10 mouse cellular contexts compared by ENCODE assay signal in genomic region chr16:11109198-11109740, GRCm38 (mm10). TPM values are rescaled to one million over a fixed set of nuclear protein-coding genes. Genes with fewer than 3 reads are reported as not detected.
DNase-seq lines count a peak whose midpoint lies in the region; ATAC-seq and TF ChIP-seq lines count a peak whose summit lies in the region.
"Had no signal": no experiment of that assay in that cellular context is flagged by ENCODE, and none has a peak within 500 bp of the region (broad histone marks: within the 10 kb centered on the region; RNA-seq: fewer than 3 reads in every experiment).

No protein-coding gene starts in this region.

- WGBS in heart, adult 2 months, result 66% methylated on average over 4 of the region's 4 CpGs
- 78% methylated on average over 4 of the region's 4 CpGs for WGBS in midbrain, embryonic 11.5 days
- WGBS in midbrain, embryonic 10.5 days, result 80% methylated on average over 4 of the region's 4 CpGs

- H3K4me2 ChIP-seq in midbrain, embryonic 11.5 days, result no peak overlapping the region
- H3K4me2 ChIP-seq: stomach, embryonic 15.5 days had no signal

- H3K9ac ChIP-seq in heart, adult 2 months (ENCODE audit: low read depth, low read length), result no peak overlapping the region
- no peak overlapping the region for H3K9ac ChIP-seq in midbrain, embryonic 11.5 days (ENCODE audit: low read length)
- H3K9ac ChIP-seq: stomach, embryonic 15.5 days had no signal

- ATAC-seq in midbrain, embryonic 11.5 days (ENCODE audit: low FRiP score), result no peak
- ATAC-seq in Patski, result no peak
- ATAC-seq in monocyte, adult 5-6 weeks (replicated peaks; ENCODE audit: insufficient number of reproducible peaks, low FRiP score, low TSS enrichment, poor library complexity, severe bottlenecking), result no peak

- H3K4me1 ChIP-seq in heart, adult 2 months (ENCODE audit: control insufficient read depth, insufficient read depth, low read length), result peaks cover 1% of the 10 kb centered on the region; the same call in 1 of the 2 replicates
- H3K4me1 ChIP-seq in midbrain, embryonic 11.5 days (ENCODE audit: control insufficient read depth, insufficient read depth, low read length), result no peaks in the 10 kb centered on the region
- H3K4me1 ChIP-seq in midbrain, embryonic 10.5 days, result no peaks in the 10 kb centered on the region
- H3K4me1 ChIP-seq: stomach, embryonic 15.5 days had no signal

- no peak for DNase-seq in heart, adult 2 months
- no peak for DNase-seq in heart, postnatal 4 days
- DNase-seq in midbrain, embryonic 11.5 days (ENCODE audit: low spot score, missing footprints), result peak; percentile 91
- DNase-seq in midbrain, embryonic 10.5 days (ENCODE audit: low spot score), result no peak
- DNase-seq in Patski (ENCODE audit: low read depth, low spot score), result no peak
- peak; percentile 65 for DNase-seq in naive thymus-derived CD4-positive, alpha-beta T cell, adult 2 months (ENCODE audit: low read depth)
- DNase-seq in heart, postnatal 36 days, result no peak
- DNase-seq: layer of hippocampus, postnatal 36 days had no signal

- in situ Hi-C loops in Patski (cut with MboI; ENCODE audit: low pct_unique_long_range_greater_than_20kb), result no loop called here

- no peak for TF ChIP-seq EP300 in heart, adult 2 months (IDR thresholded peaks at IDR 0.05; ENCODE audit: insufficient read depth, low read depth, low read length)

- peaks cover 2% of the 10 kb centered on the region; the same call in 1 of the 2 replicates for H3K79me2 ChIP-seq in heart, adult 2 months (replicated peaks; ENCODE audit: control insufficient read depth, insufficient read depth, low read length)

- intact Hi-C loops in heart, adult 2 months (cut with DNase I), result loop anchor here (1.0 kb wide), 2 partner anchors 73 to 236 kb away; no protein-coding TSS in a partner anchor
- intact Hi-C loops in heart, postnatal 36 days (cut with DNase I), result loop anchor here (1.0 to 2.0 kb wide), 2 partner anchors 73 to 236 kb away; no protein-coding TSS in a partner anchor

- no peaks in the 10 kb centered on the region for H3K36me3 ChIP-seq in heart, adult 2 months (ENCODE audit: control insufficient read depth, insufficient read depth, low read length)
- H3K36me3 ChIP-seq in midbrain, embryonic 11.5 days (ENCODE audit: control insufficient read depth, insufficient read depth, low read length), result no peaks in the 10 kb centered on the region; the same call in 1 of the 2 replicates
- peaks cover 42% of the 10 kb centered on the region for H3K36me3 ChIP-seq in midbrain, embryonic 10.5 days

- H3K27me3 ChIP-seq in heart, adult 2 months (ENCODE audit: control insufficient read depth, insufficient read depth, low read length), result no peaks in the 10 kb centered on the region; the same call in 1 of the 2 replicates
- no peaks in the 10 kb centered on the region for H3K27me3 ChIP-seq in midbrain, embryonic 11.5 days (ENCODE audit: control insufficient read depth, insufficient read depth, low read length)
- no peaks in the 10 kb centered on the region for H3K27me3 ChIP-seq in midbrain, embryonic 10.5 days (ENCODE audit: low read depth, poor library complexity, severe bottlenecking)
- no peaks in the 10 kb centered on the region for H3K27me3 ChIP-seq in Patski
- H3K27me3 ChIP-seq: stomach, embryonic 15.5 days had no signal

- H3K4me3 ChIP-seq in heart, adult 2 months, result no peak overlapping the region
- no peak overlapping the region for H3K4me3 ChIP-seq in midbrain, embryonic 11.5 days (ENCODE audit: low read depth, low read length)
- H3K4me3 ChIP-seq in midbrain, embryonic 10.5 days, result no peak overlapping the region
- H3K4me3 ChIP-seq: stomach, embryonic 15.5 days had no signal

- CTCF ChIA-PET in Patski (lab: Charles Lee), result interaction anchor here (0.8 to 5.4 kb wide), 10 partner anchors 11 to 235 kb away, joined by 3 to 39 read pairs (median 3); no protein-coding TSS in a partner anchor

- TF ChIP-seq POLR2A in heart, adult 2 months (IDR thresholded peaks at IDR 0.05; ENCODE audit: insufficient read depth, low read depth, low read length), result no peak

- H3K27ac ChIP-seq in heart, adult 2 months, result no peak overlapping the region
- H3K27ac ChIP-seq in midbrain, embryonic 11.5 days (ENCODE audit: low read depth, low read length), result no peak overlapping the region
- H3K27ac ChIP-seq in midbrain, embryonic 10.5 days (replicated peaks), result no peak overlapping the region
- H3K27ac ChIP-seq: stomach, embryonic 15.5 days had no signal

- POLR2A ChIA-PET in Patski (lab: Charles Lee), result no interaction called here

- H3K9me3 ChIP-seq in midbrain, embryonic 11.5 days (ENCODE audit: control insufficient read depth, low read length), result no peaks in the 10 kb centered on the region
- no peaks in the 10 kb centered on the region for H3K9me3 ChIP-seq in midbrain, embryonic 10.5 days (replicated peaks)
- H3K9me3 ChIP-seq: stomach, embryonic 15.5 days had no signal

- TF ChIP-seq CTCF in heart, adult 2 months (IDR thresholded peaks at IDR 0.05), result peak; percentile 82
- peak; percentile 65 for TF ChIP-seq CTCF in Patski (IDR thresholded peaks at IDR 0.05)

RNA-seq across cellular contexts. Expression of gene Txndc11, which starts 25.2 kb away (rescaled TPM):
- 10 to 100 TPM; 13.0 to 14.8 TPM for total RNA-seq in heart, adult 2 months (2021)
- 11.2 and 17.8 TPM in 2 replicates for polyA plus RNA-seq in heart, adult 2 months (2012; rRNA removed)
- total RNA-seq in heart, postnatal 4 days (2021), result 10 to 100 TPM; 26.4 to 27.5 TPM
- polyA plus RNA-seq in midbrain, embryonic 11.5 days (2014; fragmentation: Nextera tagmentation; extraction: Ambion mirVana), result 27.3 and 31.0 TPM in 2 replicates
- polyA plus RNA-seq in midbrain, embryonic 10.5 days (2016; fragmentation: Nextera tagmentation; extraction: Ambion mirVana), result 24.0 and 27.0 TPM in 2 replicates
- polyA plus RNA-seq in Patski (2021), result 37.3 TPM
- total RNA-seq in heart, postnatal 36 days (2021), result 10 to 100 TPM; 12.5 to 14.7 TPM
- total RNA-seq in monocyte, adult 5-6 weeks (2017), result 26.1 to 46.2 TPM (median 27.6 TPM) in 3 replicates

RNA-seq across cellular contexts. Expression of gene Litaf, which starts 43.3 kb away (rescaled TPM):
- total RNA-seq in heart, adult 2 months (2021), result 10 to 100 TPM; 19.6 to 25.0 TPM
- polyA plus RNA-seq in heart, adult 2 months (2012; rRNA removed), result 38.1 and 47.3 TPM in 2 replicates
- 10 to 100 TPM; 50.0 to 60.4 TPM for total RNA-seq in heart, postnatal 4 days (2021)
- 61.8 and 63.4 TPM in 2 replicates for polyA plus RNA-seq in midbrain, embryonic 11.5 days (2014; fragmentation: Nextera tagmentation; extraction: Ambion mirVana)
- polyA plus RNA-seq in midbrain, embryonic 10.5 days (2016; fragmentation: Nextera tagmentation; extraction: Ambion mirVana), result 97.9 and 106 TPM in 2 replicates
- polyA plus RNA-seq in Patski (2021), result 344 TPM
- total RNA-seq in heart, postnatal 36 days (2021), result 10 to 100 TPM; 19.9 to 21.7 TPM
- 68.7 to 164 TPM (median 135 TPM) in 3 replicates for total RNA-seq in monocyte, adult 5-6 weeks (2017)

RNA-seq across cellular contexts. Expression of gene Snn, which starts 48.5 kb away (rescaled TPM):
- total RNA-seq in heart, adult 2 months (2021), result 10 to 100 TPM; 22.6 to 32.3 TPM
- 23.9 and 32.2 TPM in 2 replicates for polyA plus RNA-seq in heart, adult 2 months (2012; rRNA removed)
- total RNA-seq in heart, postnatal 4 days (2021), result 10 to 100 TPM; 52.5 to 56.6 TPM
- polyA plus RNA-seq in midbrain, embryonic 11.5 days (2014; fragmentation: Nextera tagmentation; extraction: Ambion mirVana), result 103 and 110 TPM in 2 replicates
- 86.7 and 106 TPM in 2 replicates for polyA plus RNA-seq in midbrain, embryonic 10.5 days (2016; fragmentation: Nextera tagmentation; extraction: Ambion mirVana)
- polyA plus RNA-seq in Patski (2021), result 105 TPM
- total RNA-seq in heart, postnatal 36 days (2021), result 10 to 100 TPM; 28.1 to 33.8 TPM
- total RNA-seq in monocyte, adult 5-6 weeks (2017), result 20.7 to 30.3 TPM (median 27.4 TPM) in 3 replicates

Comparison
In these comparisons a context has a peak if more than half of its experiments do, and no peak if none do; other contexts are left out.
1. DNase-seq: peak in midbrain, embryonic 11.5 days (single experiment) and naive thymus-derived CD4-positive, alpha-beta T cell, adult 2 months (single experiment); none in heart, adult 2 months (0 of 2), heart, postnatal 4 days (single experiment), midbrain, embryonic 10.5 days (single experiment), Patski (single experiment) and heart, postnatal 36 days (0 of 2).